Mouse (Mus musculus) neural tube, embryonic 11.5 days (tissue): Measurements from ENCODE around the gene Ubr4. TPM values are rescaled to one million over a fixed set of nuclear protein-coding genes. Genes with fewer than 3 reads are reported as not detected.
"Not testable (repeated sequence)": the region's sequence is repeated elsewhere in the genome, so short reads cannot be mapped to it uniquely, and the experiment has no call there.

Experiments
- ATAC-seq: fragments of 200-750 bp; cut with Nextera tagmentation; 2 replicates; pipeline ENCODE4 v1.8.0; 2017; ENCODE audit warnings: moderate number of reproducible peaks, mild to moderate bottlenecking, moderate TSS enrichment, moderate library complexity; ENCODE audit not compliant: insufficient read depth, low FRiP score, low TSS enrichment
- DNase-seq: peaks from one replicate; pipeline ENCODE4 v3.0.0-alpha.2; 2015; ENCODE audit warnings: low spot score
- H3K27ac ChIP-seq: fragments of 300-500 bp; sonication (generic); 2 replicates; pipeline ENCODE4 v1.5.1; 2014; ENCODE audit warnings: low read depth, mild to moderate bottlenecking, low read length
- H3K27me3 ChIP-seq: fragments of 300-500 bp; sonication (generic); 2 replicates; pipeline ENCODE4 v1.6.1; 2014; ENCODE audit warnings: mild to moderate bottlenecking, low read length, mixed read lengths; ENCODE audit not compliant: control insufficient read depth, insufficient read depth
- H3K36me3 ChIP-seq: fragments of 300-500 bp; sonication (generic); 2 replicates; pipeline ENCODE4 v1.6.1; 2014; ENCODE audit warnings: mild to moderate bottlenecking, low read length, moderate library complexity, mixed read lengths; ENCODE audit not compliant: control insufficient read depth, insufficient read depth
- H3K4me1 ChIP-seq: fragments of 300-500 bp; sonication (generic); 2 replicates; pipeline ENCODE4 v1.6.1; 2014; ENCODE audit warnings: low read length, mixed read lengths; ENCODE audit not compliant: control insufficient read depth, insufficient read depth
- H3K4me2 ChIP-seq: fragments of 300-500 bp; sonication (generic); 2 replicates; pipeline ENCODE4 v1.6.1; 2014; ENCODE audit warnings: low read depth, mild to moderate bottlenecking, moderate library complexity
- H3K4me3 ChIP-seq: fragments of 300-500 bp; sonication (generic); 2 replicates; pipeline ENCODE4 v1.5.1; 2014; ENCODE audit warnings: low read depth, low read length
- H3K9ac ChIP-seq: fragments of 300-500 bp; sonication (generic); 2 replicates; pipeline ENCODE4 v1.6.1; 2014; ENCODE audit warnings: mild to moderate bottlenecking, low read length
- H3K9me3 ChIP-seq: fragments of 300-500 bp; sonication (generic); 2 replicates; pipeline ENCODE4 v1.6.1; 2016; ENCODE audit warnings: low read length; ENCODE audit not compliant: control insufficient read depth
- WGBS: fragments of 180-500 bp; shearing (Covaris S2); extraction: QIAGEN DNeasy Blood & Tissue Kit; methylation state at CpG from one replicate; pipeline ENCODE4 v1.1.7; 2014; 5-methylcytosine and 5-hydroxymethylcytosine counted together
- polyA plus RNA-seq: library from polyadenylated mRNA; unstranded; fragments of >200 nt; fragmentation: Nextera tagmentation; extraction: Ambion mirVana; gene quantifications from 2 replicates; pipeline ENCODE4 v1.2.1, GENCODE M21; 2014

Ubr4 gene
- polyA plus RNA-seq, 1 experiment from 2014 or later = 92.1 TPM

- H3K9me3 ChIP-seq = no peaks in the 10 kb centered on the region
- H3K9ac ChIP-seq = peak overlapping the region; percentile 76
- DNase-seq (no peak), ATAC-seq (no peak)
- peaks cover 8% of the 10 kb centered on the region for H3K4me1 ChIP-seq
- H3K4me2 ChIP-seq = peak overlapping the region; percentile 58
- peaks cover 3% of the 10 kb centered on the region for H3K36me3 ChIP-seq
- H3K27ac ChIP-seq = peak overlapping the region; percentile 65
- no peaks in the 10 kb centered on the region for H3K27me3 ChIP-seq
- H3K4me3 ChIP-seq = peak overlapping the region; percentile 91
- 17% methylated on average over 8 of the region's 8 CpGs for WGBS
Measured at GRCm38 (mm10) chr4:139379719-139380118, 27.3 kb downstream of the Ubr4 start.

DNA sequence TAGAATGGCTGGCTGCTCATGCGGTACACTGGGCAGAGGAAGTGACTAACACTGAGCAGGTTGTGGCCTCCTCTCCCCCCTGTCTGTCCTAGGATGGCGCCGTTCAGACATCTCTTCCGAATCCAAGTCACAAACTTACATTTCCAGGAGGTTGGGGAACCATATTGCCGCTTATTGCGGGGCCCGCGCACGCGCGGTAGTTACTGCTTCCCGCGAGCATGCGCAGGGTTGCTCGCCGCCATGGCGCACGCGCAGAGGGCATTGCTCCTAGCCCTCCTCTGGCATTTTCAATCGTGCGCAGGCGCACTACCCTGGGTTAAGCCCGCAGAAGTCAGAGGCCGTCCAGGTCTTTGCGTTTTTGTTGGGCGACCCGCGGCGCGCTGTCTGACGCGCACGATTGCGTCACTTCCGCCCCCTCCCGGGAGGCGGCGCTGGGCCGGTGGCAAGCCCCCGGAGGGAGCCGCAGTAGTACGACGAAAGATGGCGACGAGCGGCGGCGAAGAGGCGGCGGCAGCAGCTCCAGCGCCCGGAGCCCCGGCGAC lies 27.9 kb downstream of the Ubr4 start:
- peak overlapping the region; percentile 91 for H3K4me3 ChIP-seq
- H3K27ac ChIP-seq = peak overlapping the region; percentile 68
- peaks cover 8% of the 10 kb centered on the region for H3K4me1 ChIP-seq
- H3K9me3 ChIP-seq = no peaks in the 10 kb centered on the region
- DNase-seq (peak; percentile 100), ATAC-seq (peak; percentile 91)
- under 1% methylated on average over 54 of the region's 54 CpGs for WGBS
- H3K36me3 ChIP-seq = peaks cover 3% of the 10 kb centered on the region
- peak overlapping the region; percentile 70 for H3K4me2 ChIP-seq
- H3K9ac ChIP-seq = peak overlapping the region; percentile 76
- H3K27me3 ChIP-seq = no peaks in the 10 kb centered on the region

DNA sequence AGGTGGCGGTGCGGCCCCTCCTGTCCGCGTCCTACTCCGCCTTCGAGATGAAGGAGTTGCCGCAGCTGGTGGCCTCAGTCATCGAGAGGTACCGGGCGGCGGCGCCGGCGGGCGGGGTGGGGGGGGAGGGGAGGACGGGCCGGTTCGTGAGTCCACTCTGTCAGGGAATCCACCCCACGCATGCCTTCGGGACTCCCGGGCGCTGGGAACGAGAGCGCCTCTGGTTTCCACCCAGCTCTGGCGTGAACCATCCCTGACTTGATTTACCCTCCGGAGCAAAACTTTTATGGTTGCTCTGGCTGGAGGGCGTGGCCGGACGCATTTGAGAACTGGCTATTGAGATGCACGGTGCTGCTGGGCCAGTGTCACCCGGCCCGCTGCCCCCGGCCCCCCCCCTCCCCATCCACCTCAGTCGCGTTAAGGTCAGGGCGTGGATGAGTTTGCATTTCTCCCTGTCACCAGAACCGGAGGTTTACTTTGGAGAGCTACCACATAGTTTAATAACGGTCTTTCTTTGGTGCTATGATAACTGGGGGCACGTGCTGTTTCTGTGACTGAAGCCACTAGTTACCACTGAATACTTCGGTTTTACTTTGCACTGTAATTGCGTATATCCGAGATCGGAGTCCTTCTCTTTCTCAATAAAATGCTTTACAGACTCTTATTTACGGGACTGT lies 28.5 kb downstream of the Ubr4 start:
- 0 out of 2 replicates have a peak overlapping the region, but pooled peaks have one; percentile 68 for H3K27ac ChIP-seq
- no peak for DNase-seq
- H3K4me1 ChIP-seq = peaks cover 8% of the 10 kb centered on the region
- H3K27me3 ChIP-seq = no peaks in the 10 kb centered on the region
- H3K36me3 ChIP-seq = no peaks in the 10 kb centered on the region
- peak overlapping the region; percentile 76 for H3K9ac ChIP-seq
- H3K9me3 ChIP-seq = no peaks in the 10 kb centered on the region
- peak overlapping the region; percentile 91 for H3K4me3 ChIP-seq
- peak overlapping the region; percentile 70 for H3K4me2 ChIP-seq
- 5% methylated on average over 35 of the region's 44 CpGs for WGBS
- ATAC-seq = peak; percentile 67

DNA sequence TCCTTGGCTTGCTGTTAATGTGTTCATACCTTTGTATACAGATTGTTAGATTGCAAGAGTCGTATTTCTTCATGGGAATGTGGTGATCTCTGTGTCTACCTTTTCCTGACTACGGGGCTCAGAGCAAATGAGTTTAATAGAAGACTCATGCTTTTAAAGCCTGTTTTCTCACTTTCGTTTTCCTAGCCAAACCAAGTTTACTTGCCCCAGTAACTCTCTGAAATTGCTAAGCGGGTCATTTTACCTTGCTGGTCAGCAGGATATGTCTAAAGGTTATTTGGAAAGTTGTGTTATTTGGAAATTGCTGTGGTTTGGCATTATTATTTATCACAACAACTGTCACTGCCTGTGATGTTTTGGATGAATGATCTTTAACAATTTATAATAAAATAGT lies 29.0 kb downstream of the Ubr4 start:
- WGBS = 58% methylated on average over 4 of the region's 4 CpGs
- DNase-seq = no peak
- no peaks in the 10 kb centered on the region for H3K9me3 ChIP-seq
- ATAC-seq = no peak
- peaks cover 8% of the 10 kb centered on the region for H3K4me1 ChIP-seq
- H3K27me3 ChIP-seq = no peaks in the 10 kb centered on the region
- H3K36me3 ChIP-seq = no peaks in the 10 kb centered on the region
- H3K4me3 ChIP-seq = peak overlapping the region; percentile 91
- peak overlapping the region; percentile 70 for H3K4me2 ChIP-seq
- no peak overlapping the region for H3K27ac ChIP-seq
- H3K9ac ChIP-seq = peak overlapping the region; percentile 76

GRCm38 (mm10) chr4:139382231-139382630 lies 29.8 kb downstream of the Ubr4 start:
- no peak for DNase-seq
- Histone ChIP-seq H3K27ac (no peak overlapping the region), H3K9ac (no peak overlapping the region), H3K36me3 (no peaks in the 10 kb centered on the region), H3K4me1 (peaks cover 8% of the 10 kb centered on the region), H3K4me2 (no peak overlapping the region), H3K4me3 (no peak overlapping the region), H3K27me3 (no peaks in the 10 kb centered on the region), H3K9me3 (no peaks in the 10 kb centered on the region)
- 82% methylated on average over 7 of the region's 7 CpGs for WGBS
- no peak for ATAC-seq

DNA sequence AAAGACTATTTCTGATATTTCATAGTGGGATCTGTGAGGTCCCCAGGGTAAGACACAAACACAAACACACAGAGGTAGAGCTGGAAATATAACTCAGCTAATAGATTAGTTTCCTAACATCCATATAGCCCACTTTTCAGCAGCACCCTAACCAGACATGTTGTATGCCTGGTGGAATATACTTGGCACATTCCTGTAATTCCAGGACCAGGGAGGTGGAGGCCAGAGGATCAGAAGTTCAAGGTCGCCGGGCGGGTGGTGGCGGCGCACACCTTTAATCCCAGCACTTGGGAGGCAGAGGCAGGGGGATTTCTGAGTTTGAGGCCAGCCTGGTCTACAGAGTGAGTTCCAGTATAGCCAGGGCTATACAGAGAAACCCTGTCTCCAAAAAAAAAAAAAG lies 33.4 kb downstream of the Ubr4 start:
- 86% methylated on average over 5 of the region's 5 CpGs for WGBS
- not testable (repeated sequence) for H3K9me3 ChIP-seq, H3K4me1 ChIP-seq, H3K27me3 ChIP-seq, ATAC-seq, H3K36me3 ChIP-seq, H3K9ac ChIP-seq, H3K4me2 ChIP-seq, DNase-seq, H3K4me3 ChIP-seq, H3K27ac ChIP-seq

GRCm38 (mm10) chr4:139386869-139387319 lies 34.5 kb downstream of the Ubr4 start:
- Histone ChIP-seq H3K4me2 (no peak overlapping the region), H3K4me3 (no peak overlapping the region), H3K4me1 (peaks cover 2% of the 10 kb centered on the region; the same call in 1 of the 2 replicates), H3K27me3 (no peaks in the 10 kb centered on the region), H3K36me3 (no peaks in the 10 kb centered on the region), H3K9ac (no peak overlapping the region), H3K27ac (no peak overlapping the region), H3K9me3 (no peaks in the 10 kb centered on the region)
- DNase-seq = no peak
- WGBS = 74% methylated on average over 6 of the region's 6 CpGs
- ATAC-seq = no peak

DNA sequence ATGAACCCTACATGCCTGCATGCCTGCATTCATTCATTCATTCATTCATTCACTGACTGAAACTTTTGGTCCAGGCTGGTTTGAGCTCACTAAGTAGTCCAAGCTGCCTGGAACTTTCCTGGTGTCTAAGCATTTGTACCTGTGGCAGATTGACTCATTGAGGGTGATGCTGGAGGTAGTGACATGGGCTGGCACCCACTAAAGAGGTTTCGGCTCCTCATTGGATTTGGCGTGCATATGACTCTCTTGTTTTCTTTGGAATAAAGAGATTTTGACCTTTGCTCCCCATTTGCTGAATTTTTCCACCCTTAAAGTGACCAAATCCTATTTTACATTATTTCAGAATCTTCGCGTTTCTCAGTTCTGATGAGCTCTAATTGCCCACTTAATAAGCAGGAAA lies 37.1 kb downstream of the Ubr4 start:
- Histone ChIP-seq H3K36me3 (peaks cover 10% of the 10 kb centered on the region), H3K27me3 (no peaks in the 10 kb centered on the region), H3K9ac (no peak overlapping the region), H3K4me1 (no peaks in the 10 kb centered on the region), H3K9me3 (no peaks in the 10 kb centered on the region), H3K4me2 (no peak overlapping the region), H3K4me3 (no peak overlapping the region), H3K27ac (no peak overlapping the region)
- no peak for DNase-seq
- WGBS = 91% methylated on average over 4 of the region's 4 CpGs
- no peak for ATAC-seq

GRCm38 (mm10) chr4:139395431-139395830 lies 43.0 kb downstream of the Ubr4 start:
- WGBS = 73% methylated on average over 2 of the region's 2 CpGs
- H3K27me3 ChIP-seq = no peaks in the 10 kb centered on the region
- H3K4me1 ChIP-seq = no peaks in the 10 kb centered on the region
- DNase-seq (no peak), ATAC-seq (no peak)
- no peak overlapping the region for H3K27ac ChIP-seq
- peaks cover 30% of the 10 kb centered on the region for H3K36me3 ChIP-seq
- no peak overlapping the region for H3K4me2 ChIP-seq
- no peak overlapping the region for H3K4me3 ChIP-seq
- H3K9ac ChIP-seq = no peak overlapping the region
- H3K9me3 ChIP-seq = no peaks in the 10 kb centered on the region
